Mouse (Mus musculus): ENCODE data around the gene Pgp. TPM values are rescaled to one million over a fixed set of nuclear protein-coding genes. Genes with fewer than 3 reads are reported as not detected.

Gene Pgp
- total and polyA plus RNA-seq, 3 experiments: 19.3 to 55.0 TPM; not detected in 1

- H3K4me1 ChIP-seq (ENCODE audit: control insufficient read depth in 1 of 2, insufficient read depth in 2 of 2, low read length in 2 of 2): peaks cover 7 to 12% of the 10 kb centered on the region in 2 experiments
- H3K79me2 ChIP-seq (ENCODE audit: control insufficient read depth, insufficient read depth, low read length, poor library complexity): peaks cover 16% of the 10 kb centered on the region
- no peaks in the 10 kb centered on the region for H3K27me3 ChIP-seq (ENCODE audit: control insufficient read depth in 1 of 2, insufficient read depth in 2 of 2, low read length in 2 of 2)
- H3K9me3 ChIP-seq (replicated peaks; ENCODE audit: insufficient read depth, low read length): no peaks in the 10 kb centered on the region
- H3K9ac ChIP-seq (ENCODE audit: control insufficient read depth, low read depth, low read length, poor library complexity, severe bottlenecking): no peak overlapping the region
- no peak overlapping the region for H3K27ac ChIP-seq (ENCODE audit: control insufficient read depth, low read depth, low read length)
- H3K36me3 ChIP-seq (ENCODE audit: control insufficient read depth in 1 of 2, insufficient read depth in 2 of 2, low read length in 2 of 2): peaks cover 2 to 14% of the 10 kb centered on the region in 2 experiments
- no peak for DNase-seq (ENCODE audit: low read depth, low spot score)
- H3K4me3 ChIP-seq (ENCODE audit: control insufficient read depth in 1 of 2, insufficient read depth in 1 of 2, low read depth in 2 of 2, low read length in 2 of 2): no peak overlapping the region
- TF ChIP-seq MAFK (IDR thresholded peaks at IDR 0.05; ENCODE audit: borderline replicate concordance, low read depth, low read length) (no peak), SIN3A (IDR thresholded peaks at IDR 0.05; ENCODE audit: low read length) (no peak), HCFC1 (IDR thresholded peaks at IDR 0.05; ENCODE audit: low read depth, low read length) (no peak), POLR2A (IDR thresholded peaks at IDR 0.05; ENCODE audit: control insufficient read depth in 1 of 2, insufficient read depth in 1 of 2, low read depth in 1 of 2, low read length in 2 of 2, poor library complexity in 1 of 2) (no peak), BHLHE40 (IDR thresholded peaks at IDR 0.05; ENCODE audit: borderline replicate concordance, low read depth, low read length) (no peak), POLR2AphosphoS5 (IDR thresholded peaks at IDR 0.05; ENCODE audit: borderline replicate concordance, low read depth, low read length) (no peak), ZMIZ1 (IDR thresholded peaks at IDR 0.05; ENCODE audit: low read depth, low read length) (no peak), ELF1 (IDR thresholded peaks at IDR 0.05; ENCODE audit: low read depth, low read length) (no peak), MYB (IDR thresholded peaks at IDR 0.05; ENCODE audit: low read depth, low read length) (no peak), ZC3H11A (IDR thresholded peaks at IDR 0.05; ENCODE audit: low read depth, low read length) (no peak), GABPA (IDR thresholded peaks at IDR 0.05; ENCODE audit: low read depth, low read length) (no peak), RCOR1 (IDR thresholded peaks at IDR 0.05; ENCODE audit: low read depth, low read length) (no peak), TBP (IDR thresholded peaks at IDR 0.05; ENCODE audit: low read depth, low read length) (no peak), ZKSCAN1 (IDR thresholded peaks at IDR 0.05; ENCODE audit: low read depth, low read length) (no peak), POLR2AphosphoS2 (IDR thresholded peaks at IDR 0.05; ENCODE audit: low read length) (no peak), GATA1 (IDR thresholded peaks at IDR 0.05; ENCODE audit: low read depth, low read length) (no peak), USF2 (IDR thresholded peaks at IDR 0.05; ENCODE audit: borderline replicate concordance in 1 of 2, insufficient read depth in 1 of 2, low read depth in 1 of 2, low read length in 2 of 2) (no peak)
Observed at GRCm38 (mm10) chr17:24451220-24451619, 19.0 kb upstream of the Pgp start.

GRCm38 (mm10) chr17:24453372-24453771 is 16.8 kb upstream of the Pgp start:
- peaks cover 2 to 17% of the 10 kb centered on the region in 2 experiments for H3K36me3 ChIP-seq (ENCODE audit: control insufficient read depth in 1 of 2, insufficient read depth in 2 of 2, low read length in 2 of 2)
- TF ChIP-seq CHD1 (IDR thresholded peaks at IDR 0.05; ENCODE audit: low read depth, low read length): no peak
- no peak overlapping the region for H3K4me3 ChIP-seq (ENCODE audit: control insufficient read depth in 1 of 2, insufficient read depth in 1 of 2, low read depth in 2 of 2, low read length in 2 of 2)
- no peak for DNase-seq (ENCODE audit: low read depth, low spot score)
- no peaks in the 10 kb centered on the region for H3K27me3 ChIP-seq (ENCODE audit: control insufficient read depth in 1 of 2, insufficient read depth in 2 of 2, low read length in 2 of 2)
- peaks cover 18% of the 10 kb centered on the region for H3K79me2 ChIP-seq (ENCODE audit: control insufficient read depth, insufficient read depth, low read length, poor library complexity)
- H3K9ac ChIP-seq (ENCODE audit: control insufficient read depth, low read depth, low read length, poor library complexity, severe bottlenecking): no peak overlapping the region
- no peak overlapping the region for H3K27ac ChIP-seq (ENCODE audit: control insufficient read depth, low read depth, low read length)
- H3K4me1 ChIP-seq (ENCODE audit: control insufficient read depth in 1 of 2, insufficient read depth in 2 of 2, low read length in 2 of 2): peaks cover 7 to 12% of the 10 kb centered on the region in 2 experiments
- no peaks in the 10 kb centered on the region for H3K9me3 ChIP-seq (replicated peaks; ENCODE audit: insufficient read depth, low read length)

Measured in MEL (cell line).